Mouse (Mus musculus) lung, adult 18-20 months (tissue): ENCODE results near the gene Cenpe.
"Not testable (repeated sequence)": the region's sequence is repeated elsewhere in the genome, so short reads cannot be mapped to it uniquely, and the experiment has no call there.

ENCODE experiments used
- DNase-seq, 2 experiments: peaks; one replicate each; pipeline ENCODE4 v3.0.0; 2022; ENCODE audit warnings: mixed read lengths in 2 of 2

The Cenpe gene

GRCm38 (mm10) chr3:135211805-135212657 is at the start of gene Cenpe:
Gene Cenpe, plus strand, starts transcription at chr3:135212537.
- DNase-seq: peak; percentile 87

- DNase-seq: no peak
These were observed 40.4 kb upstream of the Cenpe start for GRCm38 (mm10) chr3:135171898-135172446.

GRCm38 (mm10) chr3:135191861-135192260 is 20.5 kb upstream of the Cenpe start:
- DNase-seq: peak in 1 of 2 experiments; percentile 5

GRCm38 (mm10) chr3:135198051-135198450 is 14.3 kb upstream of the Cenpe start:
- not testable (repeated sequence) for DNase-seq

GRCm38 (mm10) chr3:135200409-135201303 is 11.7 kb upstream of the Cenpe start:
- no peak for DNase-seq

- no peak for DNase-seq
These were observed 5.7 kb upstream of the Cenpe start for GRCm38 (mm10) chr3:135206621-135207020.

- no peak for DNase-seq
These were observed 467 bp downstream of the Cenpe start for GRCm38 (mm10) chr3:135212658-135213350.

- no peak for DNase-seq
These were observed 19.7 kb downstream of the Cenpe start for GRCm38 (mm10) chr3:135232058-135232457.

GRCm38 (mm10) chr3:135232462-135232861 is 20.1 kb downstream of the Cenpe start:
- DNase-seq: no peak

- no peak for DNase-seq
These were observed 33.4 kb downstream of the Cenpe start for GRCm38 (mm10) chr3:135245733-135246132.

GRCm38 (mm10) chr3:135246828-135247227 is 34.5 kb downstream of the Cenpe start:
- no peak for DNase-seq

- DNase-seq: no peak
These were observed 36.8 kb downstream of the Cenpe start for GRCm38 (mm10) chr3:135249104-135249503.

- no peak for DNase-seq
These were observed 39.5 kb downstream of the Cenpe start for GRCm38 (mm10) chr3:135251825-135252224.

- DNase-seq: no peak
These were observed 42.4 kb downstream of the Cenpe start for GRCm38 (mm10) chr3:135254784-135255183.

GRCm38 (mm10) chr3:135258919-135259318 is 46.6 kb downstream of the Cenpe start:
- no peak for DNase-seq

- DNase-seq: no peak
These were observed 47.9 kb downstream of the Cenpe start for GRCm38 (mm10) chr3:135260233-135260632.

GRCm38 (mm10) chr3:135268616-135269015 is 56.3 kb downstream of the Cenpe start:
- DNase-seq: no peak

GRCm38 (mm10) chr3:135269391-135269990 is 57.2 kb downstream of the Cenpe start:
- DNase-seq: no peak

- no peak for DNase-seq
These were observed 60.3 kb downstream of the Cenpe start for GRCm38 (mm10) chr3:135272627-135273026.

GRCm38 (mm10) chr3:135273047-135273446 is 60.7 kb downstream of the Cenpe start:
- no peak for DNase-seq

- no peak for DNase-seq
These were observed 67.8 kb downstream of the Cenpe start for GRCm38 (mm10) chr3:135280160-135280559.
